Mouse (Mus musculus) layer of hippocampus, postnatal 14 days (tissue): ENCODE measurements around the gene Ly6g5b. TPM values are rescaled to one million over a fixed set of nuclear protein-coding genes. Genes with fewer than 3 reads are reported as not detected.

ENCODE experiments used
- DNase-seq, 2 experiments: peaks; one replicate each; pipeline ENCODE4 v3.0.0; 2021 to 2022; ENCODE audit warnings: low spot score in 2 of 2, mixed read lengths in 1 of 2
- total RNA-seq, 2 experiments: library from RNA; stranded (reverse); gene quantifications; 2 replicates each; pipeline ENCODE4 v1.2.3; 2021

The Ly6g5b gene
- total RNA-seq, 2 experiments from 2014 or later, result 0.67 to 0.74 TPM

GRCm38 (mm10) chr17:35106522-35106921 lies 8.7 kb downstream of the Ly6g5b start:
- DNase-seq, result no peak

DNA sequence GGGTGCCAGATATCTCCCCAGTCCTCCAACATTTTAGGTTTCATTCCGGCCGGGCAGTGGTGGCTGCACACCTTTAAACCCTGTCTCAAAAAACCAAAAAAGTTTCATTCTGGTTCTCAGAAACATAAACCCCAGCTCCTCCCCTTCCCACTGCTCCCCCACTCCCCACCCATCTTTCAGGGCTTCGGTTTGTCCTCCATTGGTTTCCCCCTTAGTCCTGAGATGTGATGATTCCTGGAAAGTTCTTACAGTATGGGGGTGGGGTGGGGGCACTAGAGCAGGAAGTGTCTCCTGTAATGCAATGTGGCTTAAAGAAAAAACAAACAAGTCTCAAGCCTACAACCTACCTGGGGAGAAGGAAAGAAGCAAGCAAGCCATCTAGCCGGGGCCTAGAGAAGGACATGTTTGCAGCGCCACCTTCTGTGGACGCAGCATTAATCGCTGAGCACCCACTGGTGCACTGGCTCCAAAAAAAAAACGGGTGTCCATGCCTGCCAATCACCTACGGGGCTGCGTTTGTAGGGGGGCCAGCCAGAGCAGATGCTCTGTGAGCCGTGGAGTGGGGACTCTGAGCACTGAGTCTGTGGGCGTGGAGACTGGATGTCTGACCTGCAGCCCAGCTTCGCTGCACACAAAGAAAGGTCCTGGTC lies 9.4 kb downstream of the Ly6g5b start:
- no peak for DNase-seq

DNA sequence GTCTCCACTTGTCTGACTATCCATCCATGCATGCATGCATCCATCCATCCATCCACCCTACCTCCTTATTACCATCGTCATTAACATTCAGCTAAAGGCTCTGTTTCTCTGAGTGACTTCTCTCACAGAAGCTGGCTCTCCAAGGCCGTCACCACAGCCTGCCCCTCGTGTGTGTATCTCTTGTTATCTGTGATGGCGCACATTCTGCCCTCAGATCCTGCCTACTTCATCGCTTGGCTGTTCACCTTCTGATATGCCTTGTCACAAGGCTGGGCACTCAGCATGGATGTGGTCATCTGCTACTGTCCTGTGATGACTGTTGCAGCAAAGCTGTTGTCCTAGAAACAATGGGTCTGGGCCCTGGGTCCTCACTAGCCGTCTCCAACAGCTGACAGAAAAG lies 10.5 kb downstream of the Ly6g5b start:
- no peak for DNase-seq

DNA sequence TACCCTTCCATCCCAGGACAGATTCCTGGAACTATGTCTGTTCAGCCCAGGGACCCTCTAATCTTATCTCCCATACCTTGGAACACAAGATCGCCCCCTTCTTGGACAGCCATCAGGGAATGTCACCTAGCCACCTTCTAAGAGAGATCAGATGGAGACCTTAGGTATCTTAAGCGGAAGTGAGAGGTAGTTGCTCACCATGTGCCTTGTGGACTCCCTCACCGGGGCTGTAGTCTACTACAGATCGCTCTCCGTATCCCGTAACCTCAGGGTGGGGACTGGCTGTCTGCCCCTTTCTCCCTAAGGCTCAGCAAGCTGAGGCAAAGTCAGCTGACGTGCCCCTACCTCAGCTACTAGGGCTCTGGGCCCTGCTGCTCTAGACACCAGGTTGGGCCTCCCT lies 11.1 kb downstream of the Ly6g5b start:
- DNase-seq, result no peak

DNA sequence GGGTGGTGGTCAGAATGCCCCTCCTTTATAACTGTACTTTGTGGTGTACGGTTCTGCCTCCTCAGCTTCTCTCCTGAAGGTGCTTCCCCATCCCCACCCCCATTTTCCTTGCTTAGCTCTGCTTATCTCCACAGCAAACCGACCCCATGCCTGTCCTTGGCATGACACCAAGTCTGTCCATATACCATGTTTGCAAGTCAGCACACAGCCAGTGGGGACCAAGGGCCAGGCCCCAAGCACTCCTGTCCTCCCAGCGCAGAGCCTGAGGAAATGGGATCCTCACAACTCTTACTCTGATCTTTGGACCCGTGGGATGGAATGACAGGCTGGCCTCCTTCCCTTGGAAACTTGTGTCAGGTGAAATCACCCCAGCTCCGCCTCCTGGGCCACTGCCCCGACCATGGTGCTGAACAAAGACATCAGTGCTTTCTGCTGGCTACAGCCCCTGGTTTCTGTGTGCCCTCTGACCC lies 12.0 kb downstream of the Ly6g5b start:
- DNase-seq, result no peak

DNA sequence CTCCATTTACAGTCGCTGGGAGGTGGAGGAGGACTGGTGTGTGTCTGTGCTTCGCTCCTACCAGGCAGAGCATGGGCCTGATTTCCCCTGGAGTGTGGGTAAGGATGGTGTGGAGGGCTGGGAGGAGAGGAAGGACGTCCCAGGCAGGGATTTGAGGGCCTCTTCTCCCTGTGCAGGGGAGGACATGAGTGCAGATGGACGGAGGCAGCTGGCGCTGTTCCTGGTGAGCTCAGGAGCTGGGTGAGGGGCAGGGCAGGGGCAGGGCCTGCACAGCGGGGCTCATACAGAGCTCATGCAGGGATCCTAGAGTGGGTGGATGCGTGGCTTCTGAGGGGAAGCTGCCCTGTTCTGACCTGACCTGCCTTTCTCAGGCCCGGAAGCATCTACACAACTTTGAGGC lies 12.9 kb downstream of the Ly6g5b start:
- no peak for DNase-seq

- DNase-seq, result no peak
Measured at GRCm38 (mm10) chr17:35101161-35101560, 14.1 kb downstream of the Ly6g5b start.

- no peak for DNase-seq
Measured at GRCm38 (mm10) chr17:35100196-35100765, 14.9 kb downstream of the Ly6g5b start.

DNA sequence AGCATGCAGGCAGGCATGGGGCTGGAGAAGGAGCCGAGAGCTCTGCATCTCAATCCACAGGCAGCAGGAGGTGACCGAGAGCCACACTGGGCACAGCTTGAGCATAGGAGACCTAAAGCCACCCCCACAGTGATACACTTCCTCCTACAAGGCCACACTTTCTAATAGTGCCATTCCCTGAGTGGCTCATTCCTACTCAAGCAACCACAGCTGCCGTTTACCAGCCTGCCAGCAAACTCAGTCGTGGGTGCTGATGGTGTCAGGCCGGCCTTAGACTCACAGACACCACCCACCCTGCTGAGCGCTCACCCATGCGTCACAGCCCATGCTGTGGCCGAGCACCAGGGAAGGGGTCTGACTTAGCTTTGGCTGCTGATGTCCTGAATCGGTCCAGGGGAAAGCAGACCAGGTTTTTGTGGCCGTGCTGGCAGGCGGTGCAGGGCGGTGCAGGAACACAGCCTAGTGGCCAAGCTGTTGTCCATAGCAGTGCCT lies 18.0 kb downstream of the Ly6g5b start:
- DNase-seq, result no peak

- DNase-seq, result no peak
Measured at GRCm38 (mm10) chr17:35096597-35096996, 18.6 kb downstream of the Ly6g5b start.

DNA sequence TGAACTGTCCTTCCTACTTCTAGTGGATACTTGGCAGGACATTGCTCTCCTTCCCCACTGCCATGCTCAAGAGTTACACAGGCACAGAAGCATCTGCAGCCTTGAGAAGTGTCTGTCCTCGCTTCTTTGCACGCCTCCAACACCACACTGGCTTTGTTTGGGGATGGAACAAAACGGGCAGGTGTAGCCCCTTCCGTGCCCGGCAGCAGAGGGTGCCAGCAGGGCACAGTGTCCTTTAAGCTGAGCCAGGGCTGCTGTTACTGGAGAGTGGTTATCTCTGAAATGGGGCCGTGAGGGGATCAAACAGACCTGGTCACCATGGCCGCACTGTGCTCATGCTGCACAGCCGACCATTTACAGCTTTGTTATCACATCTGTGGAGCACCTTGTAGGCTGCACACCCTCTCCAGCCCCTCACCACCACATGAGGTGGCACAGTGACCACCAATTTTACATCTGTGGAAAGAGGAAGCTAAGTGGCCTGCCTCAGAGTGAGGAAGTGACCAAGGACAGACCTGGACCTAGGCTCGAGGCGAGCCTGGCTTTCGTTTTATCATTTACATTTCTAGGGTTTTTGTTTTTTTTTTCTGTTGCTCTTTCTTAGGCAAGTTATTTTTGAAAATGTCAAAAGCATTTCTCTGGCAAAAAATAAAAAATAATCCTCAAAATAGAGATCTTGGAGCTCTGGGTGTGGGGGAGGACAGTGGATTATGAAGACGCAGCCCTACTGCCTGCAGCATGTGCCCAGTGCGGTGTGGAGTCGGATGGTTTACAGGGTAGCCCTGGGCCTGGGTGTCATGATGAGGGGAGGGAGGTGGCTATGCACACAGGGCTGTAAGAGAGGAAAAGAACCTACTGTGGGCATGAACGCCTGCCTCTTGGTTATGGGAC lies 20.5 kb downstream of the Ly6g5b start:
- DNase-seq, result no peak

- DNase-seq, result no peak
Measured at GRCm38 (mm10) chr17:35092403-35093198, 22.6 kb downstream of the Ly6g5b start.

GRCm38 (mm10) chr17:35090166-35090932 lies 24.9 kb downstream of the Ly6g5b start:
- DNase-seq, result peak in 1 of 2 experiments; percentile 27

DNA sequence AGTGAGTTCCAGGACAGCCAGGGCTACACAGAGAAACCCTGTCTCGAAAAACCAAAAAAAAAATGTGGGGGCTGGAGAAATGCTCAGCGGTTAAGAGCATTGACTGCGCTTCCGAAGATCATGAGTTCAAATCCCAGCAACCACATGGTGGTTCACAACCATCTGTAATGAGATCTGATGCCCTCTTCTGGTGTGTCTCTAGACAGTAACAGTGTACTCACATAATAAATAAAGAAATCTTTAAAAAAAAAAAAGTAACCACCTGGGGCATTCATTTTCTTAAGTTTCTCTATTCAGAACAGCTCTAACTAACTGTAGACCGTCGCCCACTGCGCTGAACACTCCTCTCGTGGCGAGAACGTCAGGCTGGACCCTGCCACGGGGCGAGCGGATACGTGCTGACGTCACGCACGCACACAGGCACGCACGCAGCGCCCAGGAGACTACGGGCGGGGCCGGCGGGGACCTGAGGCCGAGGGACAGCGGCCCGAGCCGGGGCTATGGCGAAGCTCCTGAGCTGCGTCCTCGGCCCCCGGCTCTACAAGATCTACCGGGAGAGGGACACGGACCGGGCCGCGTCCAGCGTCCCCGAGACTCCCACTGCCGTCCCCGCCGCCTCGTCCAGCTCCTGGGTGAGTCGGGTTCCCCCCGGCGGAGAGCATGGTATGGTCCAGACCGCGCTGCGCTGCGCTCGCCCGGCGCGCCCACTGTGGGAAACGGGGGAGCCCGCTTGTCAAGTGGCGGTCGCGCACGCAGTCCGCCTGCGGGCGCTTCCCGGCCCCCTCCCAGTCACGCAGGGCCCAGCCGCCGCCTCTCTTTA lies 26.2 kb downstream of the Ly6g5b start, which contains the start of gene Abhd16a:
Gene Abhd16a, plus strand, starts transcription at position 439 of the 820 bp plus-strand sequence.
- DNase-seq, result peak; percentile 96 to 97

DNA sequence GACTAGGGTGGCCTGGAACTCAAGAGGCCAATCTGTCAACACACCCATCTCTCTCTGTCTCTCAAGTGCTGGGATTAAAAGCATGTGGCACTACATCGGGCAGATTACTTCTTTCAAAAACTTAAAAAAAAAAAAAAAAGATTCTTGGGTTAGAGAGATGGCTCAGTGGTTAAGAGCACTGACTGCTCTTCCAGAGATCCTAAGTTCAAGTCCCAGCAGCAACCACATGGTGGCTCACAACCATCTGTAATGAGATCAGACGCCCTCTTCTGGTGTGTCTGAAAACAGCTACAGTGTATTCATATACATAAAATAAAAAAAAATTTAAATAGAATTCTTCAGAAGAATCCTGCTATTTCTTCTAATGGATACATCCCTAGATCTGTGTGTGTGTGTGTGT lies 27.1 kb downstream of the Ly6g5b start:
- no peak for DNase-seq

DNA sequence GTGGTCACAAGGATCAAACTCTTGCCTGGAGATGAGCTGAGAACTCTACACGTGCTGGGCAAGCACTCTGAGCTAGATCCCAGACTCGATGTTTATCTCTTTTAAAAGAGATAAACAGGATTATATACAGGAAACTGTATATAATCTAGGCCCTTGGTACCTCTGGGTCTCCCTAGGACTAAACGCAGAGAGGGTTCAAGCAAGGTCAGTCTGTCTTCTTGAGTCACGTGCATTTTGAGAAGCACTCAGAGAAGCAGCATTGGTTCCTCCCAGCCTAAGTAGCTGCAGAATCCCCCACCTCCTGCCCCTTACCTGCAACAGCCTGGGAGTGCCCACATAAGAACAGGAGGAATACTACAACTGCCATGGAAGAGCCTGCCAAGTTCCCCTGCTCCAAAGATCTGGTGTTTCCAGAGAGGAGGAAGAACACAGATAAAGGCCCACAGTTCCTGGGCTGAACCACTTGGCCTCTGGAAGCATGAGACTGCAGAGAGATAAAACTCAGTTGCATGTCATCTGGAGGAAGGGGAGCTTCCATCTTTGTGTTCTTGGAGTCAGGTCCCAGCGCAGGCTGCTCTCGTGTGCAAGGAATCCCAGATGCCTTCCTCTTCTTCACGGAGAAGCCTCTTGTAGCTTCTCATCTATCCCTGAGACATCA lies 29.9 kb downstream of the Ly6g5b start, which contains the start of gene Ly6g6f:
Gene Ly6g6f, minus strand, starts transcription at position 403 of the 658 bp plus-strand sequence.
- DNase-seq, result no peak

DNA sequence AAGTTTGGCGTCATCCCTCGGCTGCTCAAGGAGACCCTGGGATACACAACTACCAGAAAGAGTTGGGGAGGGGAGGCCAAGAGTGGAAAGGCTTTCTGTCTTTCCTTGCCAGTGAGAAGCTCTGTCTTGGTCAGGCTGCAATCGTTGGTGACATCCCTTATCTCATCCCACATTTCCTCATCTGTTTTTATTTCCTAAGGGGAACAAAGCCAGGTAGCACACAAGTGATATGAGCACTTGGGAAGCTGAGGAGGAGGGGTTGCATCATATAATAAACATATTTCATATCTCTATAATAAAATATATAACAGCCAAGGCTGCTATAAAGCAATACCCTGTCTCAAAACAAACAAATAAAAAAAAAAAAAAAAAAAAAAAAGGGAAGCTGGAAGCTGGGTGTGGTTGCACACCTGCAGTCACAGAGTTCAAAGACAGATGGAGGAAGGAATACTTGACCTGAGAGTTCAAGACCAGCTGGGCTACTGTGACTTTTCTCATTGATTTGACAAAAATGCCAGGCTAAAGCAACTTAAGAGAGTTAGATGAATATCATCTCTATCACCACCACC lies 31.2 kb downstream of the Ly6g5b start:
- no peak for DNase-seq

- no peak for DNase-seq
Measured at GRCm38 (mm10) chr17:35082841-35083576, 32.2 kb downstream of the Ly6g5b start.
